Mouse (Mus musculus) adrenal gland, postnatal 36 days (tissue): ENCODE measurements around the gene Dlg2. TPM values are rescaled to one million over a fixed set of nuclear protein-coding genes. Genes with fewer than 3 reads are reported as not detected.

Source experiments
- DNase-seq, 2 experiments: peaks; one replicate each; pipeline ENCODE4 v3.0.0; 2021; ENCODE audit warnings: mixed read lengths in 1 of 2
- total RNA-seq, 2 experiments: library from RNA; stranded (reverse); gene quantifications; 2 replicates each; pipeline ENCODE4 v1.2.3; 2021

Gene Dlg2
- total RNA-seq, 2 experiments from 2014 or later = 93.3 to 123 TPM

- DNase-seq = no peak
Measured at GRCm38 (mm10) chr7:92292918-92293518, 1816.5 kb downstream of the Dlg2 start.

GRCm38 (mm10) chr7:92301046-92301445 is 1824.6 kb downstream of the Dlg2 start:
- no peak for DNase-seq

DNA sequence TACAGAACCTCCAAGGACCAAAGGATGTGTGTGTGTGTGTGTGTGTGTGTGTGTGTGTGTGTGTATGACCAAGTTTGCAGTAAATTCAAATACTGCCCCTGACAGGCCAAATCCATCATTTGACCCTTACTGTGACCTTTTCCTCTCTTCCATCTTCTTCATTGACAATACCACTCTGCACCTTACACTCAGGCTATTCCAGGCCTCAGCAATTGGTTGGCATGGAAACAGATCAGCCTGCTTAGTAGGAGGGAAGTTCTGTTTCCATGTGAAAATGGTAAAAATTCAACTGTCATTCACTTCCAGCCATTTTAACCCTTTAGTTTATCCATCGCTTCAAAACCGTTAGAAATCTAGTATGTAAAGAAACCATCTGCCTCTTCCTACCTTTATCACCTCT is 1831.2 kb downstream of the Dlg2 start:
- no peak for DNase-seq

DNA sequence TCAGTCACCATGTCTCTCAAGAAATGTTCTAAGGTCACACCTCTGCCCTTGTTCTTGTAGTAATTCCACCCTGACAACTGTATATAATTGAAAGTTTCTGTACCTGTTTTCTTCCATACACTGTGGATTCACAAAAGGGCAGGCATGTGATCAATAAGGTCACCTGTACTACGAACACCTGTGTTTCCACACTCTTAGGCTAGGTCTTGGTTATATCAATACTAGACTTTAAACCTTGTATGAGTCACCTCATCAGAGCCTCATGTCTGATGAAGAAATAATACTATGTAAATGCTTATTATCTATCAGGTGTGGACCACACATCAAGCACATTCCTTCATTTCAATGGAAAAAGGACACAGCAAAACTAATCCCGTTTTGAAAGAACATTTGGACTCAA is 1831.7 kb downstream of the Dlg2 start:
- DNase-seq = no peak

GRCm38 (mm10) chr7:92316389-92316788 is 1839.9 kb downstream of the Dlg2 start:
- no peak for DNase-seq

- DNase-seq = no peak
Measured at GRCm38 (mm10) chr7:92319469-92319868, 1843.0 kb downstream of the Dlg2 start.

GRCm38 (mm10) chr7:92320181-92320580 is 1843.7 kb downstream of the Dlg2 start:
- no peak for DNase-seq

DNA sequence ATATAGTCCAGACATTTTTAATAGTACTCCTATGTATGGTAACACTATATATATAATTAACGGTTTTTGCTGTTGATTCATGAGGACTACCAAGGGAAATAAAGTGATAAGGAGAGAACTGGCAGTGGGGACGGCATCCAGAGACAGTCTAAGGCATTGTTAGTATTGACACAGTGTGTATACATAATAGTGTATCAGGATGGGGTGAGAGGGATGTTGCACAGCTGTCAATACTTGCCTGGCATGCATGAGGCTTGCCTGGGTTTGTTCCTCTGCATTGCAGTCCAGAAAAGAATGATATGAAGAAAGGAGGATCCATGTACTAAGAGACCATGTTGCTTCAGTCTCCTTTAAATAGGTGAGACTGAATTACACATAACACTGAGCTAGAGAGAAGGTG is 1845.3 kb downstream of the Dlg2 start:
- no peak for DNase-seq

DNA sequence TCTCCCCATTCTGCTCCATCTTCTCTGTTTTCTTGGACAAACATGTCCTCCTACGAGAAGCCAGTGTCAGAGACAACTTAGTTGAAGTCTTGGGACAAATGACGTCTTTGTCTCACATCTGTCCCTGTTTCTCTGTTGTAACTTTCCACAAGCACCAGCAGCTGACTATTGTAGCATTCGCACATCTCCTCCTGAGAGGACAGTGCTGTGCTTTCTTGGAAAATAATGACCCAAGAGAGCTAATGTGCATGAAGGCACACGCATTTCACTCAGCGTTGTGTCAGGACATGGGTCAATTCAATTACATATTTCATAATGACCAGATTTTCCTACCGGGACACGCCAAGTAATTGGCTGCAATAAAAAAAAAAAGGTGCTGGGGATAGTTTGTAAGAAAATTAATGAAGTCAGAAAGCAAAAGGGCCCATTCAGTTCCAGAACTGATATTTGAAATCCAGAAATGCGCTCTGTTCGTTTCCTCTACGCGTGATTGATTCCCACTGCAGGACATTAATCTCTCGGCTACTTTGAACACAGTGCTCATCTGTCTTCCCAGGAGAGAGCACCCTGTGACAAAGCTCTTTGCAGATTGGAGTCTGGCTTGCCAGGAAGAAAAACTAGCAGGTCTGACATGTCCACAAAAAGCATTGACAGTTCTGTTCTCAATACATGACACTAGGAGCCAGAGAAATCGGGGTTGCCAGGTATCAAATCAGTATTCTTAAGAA is 1846.0 kb downstream of the Dlg2 start:
- DNase-seq = peak in 1 of 2 experiments; percentile 16

DNA sequence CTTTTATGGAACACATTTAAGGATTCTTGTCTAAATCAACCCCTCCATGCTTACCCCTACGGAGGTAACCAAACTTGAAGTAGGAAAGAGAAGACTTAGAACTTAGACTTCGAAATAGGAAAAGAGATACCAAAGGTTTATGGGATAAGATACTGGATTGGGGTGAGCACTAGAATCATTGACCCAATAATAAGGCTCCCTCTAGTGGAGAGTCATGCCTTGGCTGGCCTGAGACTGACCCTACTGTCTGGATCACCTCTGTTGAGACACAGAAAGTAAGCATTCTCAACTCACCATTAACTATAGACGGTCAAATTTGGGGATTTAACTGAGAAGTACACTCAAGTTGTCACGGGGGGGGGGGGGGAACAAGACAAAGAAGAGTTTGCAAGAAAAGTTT is 1847.2 kb downstream of the Dlg2 start:
- DNase-seq = peak; percentile 28 to 53

GRCm38 (mm10) chr7:92327343-92327896 is 1850.9 kb downstream of the Dlg2 start:
- peak; percentile 15 to 31 for DNase-seq

DNA sequence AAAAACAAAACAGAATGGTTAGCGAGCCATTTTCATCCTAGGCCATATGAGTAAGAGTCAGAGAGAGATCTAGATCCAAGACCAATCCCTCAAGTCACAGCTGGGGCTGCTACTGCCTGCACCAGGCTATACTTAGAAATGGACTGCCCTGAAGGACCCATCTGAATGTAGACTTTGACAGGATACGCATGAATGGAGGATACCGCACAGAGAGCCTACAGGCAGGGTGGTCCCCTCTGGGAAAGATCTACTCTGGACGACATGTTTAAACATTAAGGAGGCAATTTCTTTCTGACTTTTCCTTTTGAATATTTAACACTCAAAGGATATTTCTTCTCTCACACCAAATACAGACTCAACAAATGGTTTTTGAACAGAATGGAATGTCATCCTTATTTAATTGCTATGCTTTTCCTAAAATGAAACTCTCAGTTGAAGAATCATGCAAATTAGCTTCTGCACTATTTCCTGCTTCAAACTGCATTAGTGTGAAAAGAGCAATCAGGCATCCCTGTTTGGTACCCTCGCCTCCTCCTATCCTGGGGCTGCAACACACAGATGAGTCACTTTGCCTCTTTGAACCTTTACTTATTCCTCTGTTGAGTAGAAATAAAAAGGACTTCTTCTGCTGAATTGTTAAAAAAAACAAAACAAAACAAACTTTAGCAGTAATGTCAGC is 1856.9 kb downstream of the Dlg2 start:
- no peak for DNase-seq

- DNase-seq = no peak
Measured at GRCm38 (mm10) chr7:92356542-92356941, 1880.1 kb downstream of the Dlg2 start.

DNA sequence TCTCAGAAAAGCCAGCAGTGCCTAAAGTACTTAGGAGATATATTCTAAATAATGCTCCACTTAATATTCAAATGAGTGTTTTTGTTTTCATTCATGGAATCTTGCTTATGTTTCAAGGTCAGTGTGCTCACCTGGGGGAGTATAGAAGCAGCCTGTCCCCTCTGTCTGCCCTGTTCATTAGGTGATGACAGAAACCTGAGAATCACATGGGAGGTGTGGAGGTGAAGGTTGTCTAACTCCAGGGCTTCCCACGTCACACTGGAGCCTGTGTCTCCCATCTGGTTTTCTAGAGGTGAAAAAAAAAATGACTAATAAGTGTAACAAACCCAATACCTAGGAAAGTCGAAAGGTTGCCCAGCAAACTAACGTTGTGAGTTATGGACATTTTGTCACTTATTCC is 1886.9 kb downstream of the Dlg2 start:
- DNase-seq = no peak

GRCm38 (mm10) chr7:92363800-92364199 is 1887.3 kb downstream of the Dlg2 start:
- no peak for DNase-seq

- DNase-seq = no peak
Measured at GRCm38 (mm10) chr7:92367111-92367510, 1890.6 kb downstream of the Dlg2 start.

GRCm38 (mm10) chr7:92370521-92370920 is 1894.0 kb downstream of the Dlg2 start:
- no peak for DNase-seq

DNA sequence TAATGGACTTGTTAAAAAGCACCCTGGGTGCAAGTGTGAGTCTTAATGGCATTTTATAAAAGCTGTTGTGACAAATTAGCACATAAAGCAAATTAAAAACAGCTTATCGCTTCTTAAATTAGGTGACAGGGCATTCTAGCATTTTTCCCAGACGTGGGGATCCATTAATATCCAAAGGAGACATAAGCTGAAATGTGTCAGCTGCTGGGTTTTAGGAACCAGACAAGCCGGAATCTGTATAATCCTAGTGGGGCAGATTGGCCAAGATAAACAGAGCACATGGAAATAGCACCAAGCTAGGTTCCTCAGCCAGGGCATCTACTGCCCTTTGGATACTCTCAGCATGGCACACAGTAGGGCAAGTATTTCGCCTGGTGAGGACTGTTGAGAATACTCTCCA is 1895.2 kb downstream of the Dlg2 start:
- no peak for DNase-seq

DNA sequence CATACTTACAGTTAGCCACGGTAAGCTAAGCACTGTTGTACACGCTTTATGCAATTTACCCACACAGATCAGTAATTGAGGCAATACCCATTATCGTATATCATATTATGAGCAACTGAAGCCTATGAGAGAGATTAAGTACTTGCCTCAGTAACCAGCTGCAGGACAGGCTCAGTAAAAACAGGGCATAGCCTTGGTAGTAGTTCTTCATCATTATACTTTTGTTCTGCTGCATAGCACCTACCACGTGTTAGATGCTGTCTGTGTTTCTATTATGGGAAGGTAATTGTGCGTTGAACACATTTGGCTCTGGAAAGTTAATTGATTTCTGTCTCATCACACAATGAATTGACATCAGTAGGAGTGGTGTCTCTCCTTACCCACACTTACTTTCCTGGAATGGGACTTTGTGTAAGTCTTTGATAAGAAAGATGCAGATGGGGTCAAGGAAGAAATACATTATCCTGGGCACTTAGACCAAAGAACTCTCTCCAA is 1897.4 kb downstream of the Dlg2 start:
- DNase-seq = no peak

DNA sequence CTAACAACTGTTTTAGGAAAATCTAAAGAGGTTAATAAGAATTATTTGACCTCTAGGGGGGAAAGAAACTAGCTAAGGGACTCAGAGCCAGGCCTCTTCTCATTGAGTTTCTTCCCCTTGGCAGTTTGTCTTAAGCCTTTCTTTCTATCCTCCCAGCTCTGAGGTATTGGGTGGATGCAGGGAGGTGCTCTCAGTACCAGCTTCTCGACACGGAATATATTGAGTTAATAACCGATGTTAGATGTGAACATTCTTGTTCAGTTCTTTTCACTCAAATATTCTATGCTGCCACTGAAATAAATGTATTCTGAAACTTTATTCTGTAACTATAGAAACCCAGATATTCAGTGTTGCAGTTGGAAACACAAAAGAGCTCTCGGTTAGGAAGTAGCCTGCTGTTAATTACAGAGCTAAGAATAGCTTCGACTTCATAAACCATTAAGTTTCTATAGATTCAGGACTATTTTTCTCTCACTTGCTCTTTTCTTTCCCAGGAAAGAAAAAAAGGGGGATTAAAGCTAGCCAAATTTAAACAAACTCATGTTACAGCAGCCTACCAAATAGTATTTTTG is 1907.5 kb downstream of the Dlg2 start:
- DNase-seq = no peak

DNA sequence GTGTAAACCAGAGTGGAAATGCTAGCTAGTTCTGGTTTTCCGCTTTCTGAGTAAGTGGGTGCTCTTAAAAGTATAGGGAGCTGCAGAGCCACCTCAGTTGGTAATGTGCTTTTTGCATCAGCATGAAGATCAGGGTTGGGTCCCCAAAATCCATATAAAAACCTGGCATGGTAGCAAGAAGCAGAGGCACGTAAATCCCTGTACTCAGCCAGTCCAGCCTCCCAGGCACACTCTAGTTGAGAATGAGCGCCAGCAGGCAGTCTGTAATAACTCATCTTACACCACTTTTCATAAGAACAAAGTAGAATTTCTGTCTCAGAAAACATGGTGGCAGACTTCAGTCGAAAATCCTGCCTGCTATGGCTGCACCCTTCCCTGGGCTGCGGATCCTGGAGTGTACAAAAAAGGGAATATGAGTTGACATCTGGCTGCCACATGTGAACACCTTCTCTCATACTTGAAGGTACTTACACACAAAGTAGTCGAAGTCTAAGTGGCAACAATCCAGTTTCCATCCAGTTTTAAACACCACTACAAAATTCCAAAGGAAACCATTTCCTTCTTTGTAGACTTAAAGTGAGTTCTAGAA is 1915.7 kb downstream of the Dlg2 start:
- DNase-seq = no peak

DNA sequence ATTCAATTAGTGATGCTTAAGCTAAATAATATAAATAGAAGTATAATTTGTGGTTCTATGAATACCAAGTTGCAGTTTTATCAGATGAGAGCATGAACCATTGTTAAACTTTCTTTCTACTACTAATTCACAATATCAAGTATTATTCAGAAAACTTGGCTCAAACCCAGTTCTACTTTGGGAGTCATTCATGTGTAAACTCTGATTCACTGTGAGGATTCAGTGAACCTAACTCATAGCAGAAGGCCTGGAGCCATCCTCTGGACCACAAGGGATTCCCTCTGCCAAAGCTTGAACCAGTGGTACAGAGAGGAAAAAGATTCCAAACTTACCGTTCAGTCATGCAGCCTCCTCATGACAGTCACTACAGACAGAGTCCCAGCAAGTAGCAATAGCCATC is 1920.3 kb downstream of the Dlg2 start:
- DNase-seq = peak in 1 of 2 experiments; percentile 31
